Mouse (Mus musculus) liver, adult (tissue): ENCODE results near the gene Cdk14.

Experiments used
- GATA4 ChIP-seq: IDR thresholded peaks from 2 replicates; pipeline ENCODE4 v1.6.1; 2014; ENCODE audit warnings: mild to moderate bottlenecking, low read length; ENCODE audit not compliant: insufficient replicate concordance

Cdk14 gene

GRCm38 (mm10) chr5:5419992-5420455 is at the start of gene Cdk14:
Cdk14 (minus strand) TSS chr5:5420312.
- TF ChIP-seq GATA4 = no peak

GRCm38 (mm10) chr5:5465256-5465655 is 45.1 kb upstream of the Cdk14 start:
- TF ChIP-seq GATA4 = no peak

- no peak for TF ChIP-seq GATA4
These were observed 11.8 kb upstream of the Cdk14 start for GRCm38 (mm10) chr5:5431746-5432438.

- TF ChIP-seq GATA4 = no peak
These were observed 3.6 kb upstream of the Cdk14 start for GRCm38 (mm10) chr5:5423723-5424171.

- TF ChIP-seq GATA4 = no peak
These were observed 3.0 kb upstream of the Cdk14 start for GRCm38 (mm10) chr5:5423081-5423480.

- no peak for TF ChIP-seq GATA4
These were observed 1.3 kb upstream of the Cdk14 start for GRCm38 (mm10) chr5:5421439-5421838.

GRCm38 (mm10) chr5:5419253-5419652 is 859 bp downstream of the Cdk14 start:
- TF ChIP-seq GATA4 = no peak

- no peak for TF ChIP-seq GATA4
These were observed 5.3 kb downstream of the Cdk14 start for GRCm38 (mm10) chr5:5414835-5415234.

- TF ChIP-seq GATA4 = no peak
These were observed 8.2 kb downstream of the Cdk14 start for GRCm38 (mm10) chr5:5411886-5412285.

GRCm38 (mm10) chr5:5401986-5402385 is 18.1 kb downstream of the Cdk14 start:
- TF ChIP-seq GATA4 = no peak

- TF ChIP-seq GATA4 = no peak
These were observed 27.3 kb downstream of the Cdk14 start for GRCm38 (mm10) chr5:5392786-5393185.

- TF ChIP-seq GATA4 = no peak
These were observed 39.1 kb downstream of the Cdk14 start for GRCm38 (mm10) chr5:5380731-5381718.

- no peak for TF ChIP-seq GATA4
These were observed 40.0 kb downstream of the Cdk14 start for GRCm38 (mm10) chr5:5379870-5380730.

GRCm38 (mm10) chr5:5379501-5379869 is 40.6 kb downstream of the Cdk14 start:
- no peak for TF ChIP-seq GATA4

GRCm38 (mm10) chr5:5374393-5374792 is 45.7 kb downstream of the Cdk14 start:
- no peak for TF ChIP-seq GATA4
